Mouse (Mus musculus) stomach, embryonic 16.5 days (tissue): ENCODE results near the gene Rin2. TPM values are rescaled to one million over a fixed set of nuclear protein-coding genes. Genes with fewer than 3 reads are reported as not detected.

Experiments
- ATAC-seq: fragments of 200-750 bp; cut with Nextera tagmentation; 2 replicates; pipeline ENCODE4 v1.8.0; 2017; ENCODE audit warnings: moderate number of reproducible peaks, moderate TSS enrichment; ENCODE audit not compliant: insufficient read depth, low FRiP score
- H3K27ac ChIP-seq: fragments of 300-500 bp; sonication (generic); 2 replicates; pipeline ENCODE4 v1.5.1; 2014; ENCODE audit warnings: low read length
- H3K27me3 ChIP-seq: fragments of 300-500 bp; sonication (generic); 2 replicates; pipeline ENCODE4 v1.6.1; 2014; ENCODE audit warnings: low read length, control low read depth, mixed read lengths; ENCODE audit not compliant: control insufficient read depth, insufficient read depth
- H3K36me3 ChIP-seq: fragments of 300-500 bp; sonication (generic); 2 replicates; pipeline ENCODE4 v1.6.1; 2014; ENCODE audit warnings: low read length; ENCODE audit not compliant: control insufficient read depth, insufficient read depth
- H3K4me1 ChIP-seq: fragments of 300-500 bp; sonication (generic); 2 replicates; pipeline ENCODE4 v1.6.1; 2014; ENCODE audit warnings: low read length, control low read depth, mixed read lengths; ENCODE audit not compliant: control insufficient read depth, insufficient read depth
- H3K4me2 ChIP-seq: fragments of 300-500 bp; sonication (generic); 2 replicates; pipeline ENCODE4 v1.6.1; 2014; ENCODE audit warnings: low read depth, low read length, mixed read lengths
- H3K4me3 ChIP-seq: fragments of 300-500 bp; sonication (generic); replicated peaks from 2 replicates; pipeline ENCODE4 v1.5.1; 2014; ENCODE audit warnings: mild to moderate bottlenecking, low read length
- H3K9ac ChIP-seq: fragments of 300-500 bp; sonication (generic); 2 replicates; pipeline ENCODE4 v1.6.1; 2014; ENCODE audit warnings: low read length
- H3K9me3 ChIP-seq: fragments of 300-500 bp; sonication (generic); replicated peaks from 2 replicates; pipeline ENCODE4 v1.6.1; 2016; ENCODE audit warnings: low read length, control low read depth; ENCODE audit not compliant: control insufficient read depth
- WGBS: fragments of 180-500 bp; shearing (Covaris S2); extraction: QIAGEN DNeasy Blood & Tissue Kit; methylation state at CpG from one replicate; pipeline ENCODE4 v1.1.7; 2014; 5-methylcytosine and 5-hydroxymethylcytosine counted together
- polyA plus RNA-seq: library from polyadenylated mRNA; unstranded; fragments of >200 nt; fragmentation: Nextera tagmentation; extraction: Ambion mirVana; gene quantifications from 2 replicates; pipeline ENCODE4 v1.2.1, GENCODE M21; 2015

Rin2 gene
- polyA plus RNA-seq, 1 experiment from 2014 or later = 37.3 TPM

GRCm38 (mm10) chr2:145843322-145843721 lies 168.3 kb downstream of the Rin2 start:
- H3K36me3 ChIP-seq = no peaks in the 10 kb centered on the region
- no peaks in the 10 kb centered on the region for H3K4me1 ChIP-seq
- H3K27me3 ChIP-seq = no peaks in the 10 kb centered on the region
- H3K4me2 ChIP-seq = no peak overlapping the region
- WGBS = 81% methylated on average over 6 of the region's 6 CpGs
- H3K9me3 ChIP-seq = no peaks in the 10 kb centered on the region
- peak overlapping the region; percentile 46 for H3K27ac ChIP-seq
- no peak overlapping the region for H3K9ac ChIP-seq
- no peak for ATAC-seq
- H3K4me3 ChIP-seq = no peak overlapping the region

- peaks cover 12% of the 10 kb centered on the region for H3K4me1 ChIP-seq
- no peak overlapping the region for H3K9ac ChIP-seq
- H3K4me2 ChIP-seq = no peak overlapping the region
- H3K27me3 ChIP-seq = no peaks in the 10 kb centered on the region
- no peaks in the 10 kb centered on the region for H3K9me3 ChIP-seq
- peak overlapping the region; percentile 69 for H3K27ac ChIP-seq
- ATAC-seq = no peak
- H3K36me3 ChIP-seq = no peaks in the 10 kb centered on the region
- H3K4me3 ChIP-seq = no peak overlapping the region
- WGBS = 80% methylated on average over 3 of the region's 3 CpGs
Observed at GRCm38 (mm10) chr2:145846595-145846994, 171.6 kb downstream of the Rin2 start.

GRCm38 (mm10) chr2:145849170-145849905 lies 174.3 kb downstream of the Rin2 start:
- H3K36me3 ChIP-seq = no peaks in the 10 kb centered on the region
- no peaks in the 10 kb centered on the region for H3K27me3 ChIP-seq
- H3K4me3 ChIP-seq = no peak overlapping the region
- no peak for ATAC-seq
- H3K9ac ChIP-seq = no peak overlapping the region
- no peak overlapping the region for H3K4me2 ChIP-seq
- H3K4me1 ChIP-seq = peaks cover 12% of the 10 kb centered on the region
- WGBS = 71% methylated on average over 10 of the region's 10 CpGs
- no peaks in the 10 kb centered on the region for H3K9me3 ChIP-seq
- H3K27ac ChIP-seq = peak overlapping the region; percentile 80

- Histone ChIP-seq H3K4me2 (no peak overlapping the region), H3K4me3 (no peak overlapping the region), H3K27me3 (no peaks in the 10 kb centered on the region), H3K9me3 (no peaks in the 10 kb centered on the region), H3K4me1 (peaks cover 20% of the 10 kb centered on the region), H3K27ac (peak overlapping the region; percentile 75), H3K36me3 (no peaks in the 10 kb centered on the region), H3K9ac (no peak overlapping the region; the same call in 1 of the 2 replicates)
- ATAC-seq = 0 out of 2 replicates have a peak, but pooled peaks have one; percentile 34
- 23% methylated on average over 4 of the region's 4 CpGs for WGBS
Observed at GRCm38 (mm10) chr2:145850779-145851178, 175.8 kb downstream of the Rin2 start.

GRCm38 (mm10) chr2:145855831-145856230 lies 180.8 kb downstream of the Rin2 start:
- Histone ChIP-seq H3K4me2 (no peak overlapping the region), H3K36me3 (no peaks in the 10 kb centered on the region), H3K27ac (peak overlapping the region; percentile 60; the same call in 1 of the 2 replicates), H3K4me3 (no peak overlapping the region), H3K9ac (no peak overlapping the region), H3K27me3 (no peaks in the 10 kb centered on the region), H3K9me3 (no peaks in the 10 kb centered on the region), H3K4me1 (peaks cover 32% of the 10 kb centered on the region)
- 58% methylated on average over 9 of the region's 9 CpGs for WGBS
- ATAC-seq = no peak

- Histone ChIP-seq H3K9me3 (no peaks in the 10 kb centered on the region), H3K27me3 (no peaks in the 10 kb centered on the region), H3K4me3 (no peak overlapping the region), H3K36me3 (no peaks in the 10 kb centered on the region), H3K9ac (no peak overlapping the region), H3K4me2 (no peak overlapping the region), H3K4me1 (peaks cover 26% of the 10 kb centered on the region), H3K27ac (no peak overlapping the region; the same call in 1 of the 2 replicates)
- ATAC-seq = no peak
- WGBS = 69% methylated on average over 8 of the region's 8 CpGs
Observed at GRCm38 (mm10) chr2:145857864-145858263, 182.8 kb downstream of the Rin2 start.

GRCm38 (mm10) chr2:145859442-145859931 lies 184.5 kb downstream of the Rin2 start:
- H3K4me2 ChIP-seq = peak overlapping the region; percentile 54
- H3K27me3 ChIP-seq = no peaks in the 10 kb centered on the region
- H3K9ac ChIP-seq = peak overlapping the region; percentile 78; the same call in 1 of the 2 replicates
- WGBS = 13% methylated on average over 7 of the region's 7 CpGs
- H3K4me1 ChIP-seq = peaks cover 36% of the 10 kb centered on the region
- peak; percentile 63 for ATAC-seq
- H3K36me3 ChIP-seq = no peaks in the 10 kb centered on the region
- no peaks in the 10 kb centered on the region for H3K9me3 ChIP-seq
- peak overlapping the region; percentile 99 for H3K27ac ChIP-seq
- H3K4me3 ChIP-seq = peak overlapping the region; percentile 48

GRCm38 (mm10) chr2:145859932-145860801 lies 185.2 kb downstream of the Rin2 start:
- Histone ChIP-seq H3K27me3 (no peaks in the 10 kb centered on the region), H3K36me3 (no peaks in the 10 kb centered on the region), H3K27ac (peak overlapping the region; percentile 99), H3K9me3 (no peaks in the 10 kb centered on the region), H3K4me3 (peak overlapping the region; percentile 48), H3K9ac (peak overlapping the region; percentile 78), H3K4me2 (peak overlapping the region; percentile 54), H3K4me1 (peaks cover 34% of the 10 kb centered on the region)
- 6% methylated on average over 40 of the region's 40 CpGs for WGBS
- peak; percentile 83 for ATAC-seq
